Mouse (Mus musculus): ENCODE data around the gene 1700019A02Rik. TPM values are rescaled to one million over a fixed set of nuclear protein-coding genes. Genes with fewer than 3 reads are reported as not detected.

The 1700019A02Rik gene
- total RNA-seq (2021): not detected
- long read RNA-seq, experiment 1: 0 reads
- long read RNA-seq, experiment 2: 0 reads

DNA sequence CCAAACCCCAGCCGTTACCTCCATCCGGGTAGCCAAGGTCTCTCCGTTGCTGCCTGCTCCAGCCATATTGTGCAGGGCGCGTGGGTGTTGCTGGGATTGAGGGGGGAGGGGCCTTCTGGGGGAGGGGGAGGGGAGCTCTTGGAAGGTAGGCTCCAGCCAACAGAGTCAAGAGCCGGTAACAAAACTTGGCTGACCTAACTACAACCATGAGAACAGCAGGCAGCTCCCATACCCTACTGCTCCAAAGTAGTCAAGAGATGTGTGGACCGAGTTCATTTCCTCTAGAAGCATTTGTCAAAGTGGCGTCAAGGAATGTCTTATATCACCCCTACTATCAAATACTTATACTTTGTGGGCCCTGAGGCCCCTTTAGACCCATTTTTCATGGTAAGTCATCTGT lies at the start of gene 1700019A02Rik:
TSS of gene 1700019A02Rik (minus strand) at position 101 of the 400 bp plus-strand sequence.
- no peak for DNase-seq (ENCODE audit: low spot score in 2 of 2)

- no peak for DNase-seq (ENCODE audit: low spot score in 2 of 2)
Measured at GRCm38 (mm10) chr1:53226063-53226462, 38.6 kb upstream of the 1700019A02Rik start.

- DNase-seq (ENCODE audit: low spot score in 2 of 2): no peak
Measured at GRCm38 (mm10) chr1:53225616-53226015, 38.2 kb upstream of the 1700019A02Rik start.

DNA sequence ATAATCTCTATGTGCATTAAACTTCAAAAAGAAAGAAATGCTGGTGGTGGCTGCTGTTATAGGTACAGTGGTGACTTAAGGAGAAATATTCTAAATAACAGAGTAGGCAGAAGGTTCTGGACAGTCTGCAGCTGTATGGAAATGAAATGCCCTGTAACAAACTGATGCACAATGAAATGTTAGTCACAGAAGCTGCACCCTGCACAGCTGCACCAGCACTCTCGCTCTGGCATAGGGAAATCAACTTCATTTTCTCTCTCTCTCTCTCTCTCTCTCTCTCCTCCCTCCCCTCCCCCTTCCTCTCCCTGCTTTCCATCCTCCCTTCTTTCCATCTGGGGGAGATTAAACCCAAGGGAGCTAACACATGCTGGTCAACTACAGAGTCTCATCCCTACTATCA lies 37.3 kb upstream of the 1700019A02Rik start:
- DNase-seq (ENCODE audit: low spot score in 2 of 2): no peak

- no peak for DNase-seq (ENCODE audit: low spot score in 2 of 2)
Measured at GRCm38 (mm10) chr1:53210136-53210535, 22.7 kb upstream of the 1700019A02Rik start.

GRCm38 (mm10) chr1:53203902-53204301 lies 16.5 kb upstream of the 1700019A02Rik start:
- DNase-seq (ENCODE audit: low spot score in 2 of 2): no peak

GRCm38 (mm10) chr1:53201630-53202199 lies 14.3 kb upstream of the 1700019A02Rik start:
- DNase-seq (ENCODE audit: low spot score in 2 of 2): no peak

DNA sequence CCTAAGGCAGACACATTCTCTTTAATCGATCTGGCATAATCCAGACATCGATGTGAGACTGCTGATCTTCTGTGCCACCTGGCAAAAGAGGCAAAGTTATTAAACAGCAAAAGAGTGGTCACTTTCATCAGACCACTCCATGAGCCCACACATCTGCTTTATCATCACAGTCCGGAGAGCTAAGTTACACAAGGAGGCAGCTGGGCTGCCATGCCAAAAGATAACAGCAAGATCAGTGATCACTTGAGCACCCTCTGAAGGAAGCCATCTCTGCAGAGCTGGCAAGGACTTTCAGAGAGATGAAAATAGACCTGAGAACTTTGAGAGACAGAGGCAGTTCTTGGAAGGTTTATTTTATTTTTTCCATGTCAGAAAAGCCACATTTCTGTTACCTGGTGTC lies 7.1 kb upstream of the 1700019A02Rik start:
- no peak for DNase-seq (ENCODE audit: low spot score in 2 of 2)

DNA sequence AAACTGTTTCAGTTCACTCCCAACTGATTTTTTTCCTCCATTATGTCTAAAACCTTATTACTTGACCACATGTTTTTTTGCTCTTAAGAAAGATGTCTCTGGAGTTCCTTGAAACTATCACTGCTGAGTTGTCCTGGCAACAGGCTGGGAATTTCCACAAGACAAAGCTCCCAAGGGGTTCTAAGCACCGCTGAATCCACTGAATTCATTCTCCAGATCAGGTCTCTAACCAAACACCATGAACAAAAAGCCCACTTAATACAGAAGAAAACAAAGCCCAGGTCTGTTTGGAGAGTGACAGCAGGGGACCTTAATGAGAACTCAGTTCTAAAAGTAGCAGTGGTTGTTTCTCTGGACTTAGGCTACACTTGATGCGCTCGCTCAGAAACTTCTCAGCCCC lies 3.8 kb upstream of the 1700019A02Rik start:
- no peak for DNase-seq (ENCODE audit: low spot score in 2 of 2)

DNA sequence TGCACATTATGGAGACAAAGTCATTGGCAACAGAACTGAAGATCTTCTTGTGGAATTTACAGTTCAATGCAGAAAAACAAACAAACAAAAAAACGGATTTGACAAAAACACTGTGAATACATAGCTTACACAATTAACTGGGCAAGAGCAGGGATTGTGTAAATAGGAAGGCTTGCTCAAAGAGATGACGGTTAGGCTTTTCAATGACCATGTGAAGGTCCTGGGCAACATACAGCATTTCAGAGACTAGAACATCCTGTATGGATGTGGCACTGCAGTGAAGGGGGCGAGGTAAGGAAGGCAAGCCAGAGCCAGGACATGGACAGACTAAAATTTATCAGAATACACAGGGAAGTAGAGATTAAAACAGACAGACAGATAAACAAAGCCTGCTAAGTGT lies 2.2 kb upstream of the 1700019A02Rik start:
- no peak for DNase-seq (ENCODE audit: low spot score in 2 of 2)

DNA sequence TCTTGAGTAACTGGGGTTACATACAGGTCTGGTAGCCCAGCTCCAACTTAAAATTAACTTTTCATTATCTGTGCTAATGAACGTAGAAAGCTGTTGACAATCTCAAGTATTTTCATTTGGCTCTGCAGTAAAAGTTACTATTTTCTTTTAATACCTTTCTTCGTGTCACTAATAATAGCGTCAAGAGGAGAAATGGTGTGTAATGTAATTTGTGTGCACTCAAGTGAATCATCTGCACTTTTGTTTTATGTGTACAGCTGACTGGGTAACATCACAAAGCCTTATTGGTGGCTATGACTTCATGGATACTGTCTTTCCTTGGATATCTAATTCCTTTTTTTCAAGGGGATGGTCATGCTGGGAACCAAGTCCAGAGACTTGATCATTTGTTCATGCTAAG lies 1.1 kb downstream of the 1700019A02Rik start:
- DNase-seq (ENCODE audit: low spot score in 2 of 2): no peak

GRCm38 (mm10) chr1:53157715-53158114 lies 29.7 kb downstream of the 1700019A02Rik start:
- no peak for DNase-seq (ENCODE audit: low spot score in 2 of 2)

DNA sequence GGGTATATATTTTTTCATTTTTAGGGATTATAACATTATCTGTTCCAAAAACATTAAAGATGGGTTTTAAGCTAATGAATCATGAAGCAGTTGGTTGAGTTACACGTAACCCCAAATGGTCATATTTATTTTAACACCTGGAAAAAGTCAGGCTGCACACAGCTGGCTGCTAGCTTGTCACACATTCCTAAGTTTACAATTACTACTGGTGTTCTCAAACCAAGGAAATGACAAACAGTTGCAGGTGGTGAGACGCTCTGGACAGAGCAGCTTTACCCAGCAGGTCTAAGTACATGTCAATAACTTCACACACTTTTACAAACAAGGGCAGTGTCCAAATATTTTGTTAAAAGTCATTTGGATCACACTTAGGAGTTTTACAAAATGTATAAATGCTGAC lies 64.4 kb downstream of the 1700019A02Rik start:
- no peak for DNase-seq (ENCODE audit: low spot score in 2 of 2)

GRCm38 (mm10) chr1:53110561-53110960 lies 76.9 kb downstream of the 1700019A02Rik start:
- DNase-seq (ENCODE audit: low spot score in 2 of 2): no peak

Other genes with a start within 250 kb of the 1700019A02Rik start
- gene 1700019D03Rik, start 167.5 kb downstream of the 1700019A02Rik start, total RNA-seq (2021): 1 to 10 TPM; 9.3 to 9.4 TPM
- under 1 TPM; 0.44 to 0.81 TPM for gene Mstn, start 126.0 kb downstream of the 1700019A02Rik start, total RNA-seq (2021)
- 10 to 100 TPM in 1 of 2 experiments, 1 to 10 TPM in 1; 9.7 to 12.2 TPM for gene Pms1, start 109.4 kb upstream of the 1700019A02Rik start, total RNA-seq (2021)
- 1 to 10 TPM; 6.2 to 6.4 TPM for gene Ormdl1, start 109.5 kb upstream of the 1700019A02Rik start, total RNA-seq (2021)
- under 1 TPM in 1 of 2 experiments, not detected in 1; 0.65 TPM for gene Gm28778, start 109.5 kb upstream of the 1700019A02Rik start, total RNA-seq (2021)
- gene Osgepl1, start 126.0 kb upstream of the 1700019A02Rik start, total RNA-seq (2021): 10 to 100 TPM; 16.6 to 17.7 TPM
- gene Asdurf, start 165.0 kb upstream of the 1700019A02Rik start, total RNA-seq (2021): 1 to 10 TPM in 1 of 2 experiments, not detected in 1; 3.8 TPM
- under 1 TPM; 0.14 to 0.36 TPM for gene Gm28551, start 165.0 kb upstream of the 1700019A02Rik start, total RNA-seq (2021)
- gene Asnsd1, start 165.1 kb upstream of the 1700019A02Rik start, total RNA-seq (2021): 10 to 100 TPM; 27.7 TPM